Mouse (Mus musculus) liver, embryonic 11.5 days (tissue): ENCODE data around the gene Sap25. TPM values are rescaled to one million over a fixed set of nuclear protein-coding genes. Genes with fewer than 3 reads are reported as not detected.
A peak's percentile ranks its signal among the peaks of the same experiment; 100 is the strongest.
"Not testable (repeated sequence)": the region's sequence is repeated elsewhere in the genome, so short reads cannot be mapped to it uniquely, and the experiment has no call there.

ENCODE experiments used
- ATAC-seq: fragments of 200-750 bp; cut with Nextera tagmentation; replicated peaks from 2 replicates; pipeline ENCODE4 v1.8.0; 2017; ENCODE audit warnings: moderate number of reproducible peaks, mild to moderate bottlenecking, moderate TSS enrichment, moderate library complexity; ENCODE audit not compliant: low FRiP score
- DNase-seq: peaks from one replicate; pipeline ENCODE4 v3.0.0-alpha.2; 2017; ENCODE audit warnings: low spot score
- H3K27ac ChIP-seq: fragments of 300-500 bp; sonication (generic); 2 replicates; pipeline ENCODE4 v1.5.1; 2014; ENCODE audit warnings: mild to moderate bottlenecking, low read depth, low read length, control low read depth
- H3K27me3 ChIP-seq: fragments of 300-500 bp; sonication (generic); replicated peaks from 2 replicates; pipeline ENCODE4 v1.6.1; 2014; ENCODE audit warnings: low read length, mixed read lengths; ENCODE audit not compliant: control insufficient read depth, insufficient read depth
- H3K36me3 ChIP-seq: fragments of 300-500 bp; sonication (generic); 2 replicates; pipeline ENCODE4 v1.6.1; 2014; ENCODE audit warnings: mild to moderate bottlenecking, low read length, moderate library complexity, mixed read lengths; ENCODE audit not compliant: control insufficient read depth, insufficient read depth
- H3K4me1 ChIP-seq: fragments of 300-500 bp; sonication (generic); replicated peaks from 2 replicates; pipeline ENCODE4 v1.6.1; 2014; ENCODE audit warnings: low read length, mixed read lengths; ENCODE audit not compliant: control insufficient read depth, insufficient read depth
- H3K4me2 ChIP-seq: fragments of 300-500 bp; sonication (generic); 2 replicates; pipeline ENCODE4 v1.6.1; 2014; ENCODE audit warnings: mild to moderate bottlenecking, control low read depth, moderate library complexity
- H3K4me3 ChIP-seq: fragments of 300-500 bp; sonication (generic); 2 replicates; pipeline ENCODE4 v1.5.1; 2014; ENCODE audit warnings: low read depth, low read length, control low read depth
- H3K9ac ChIP-seq: fragments of 300-500 bp; sonication (generic); 2 replicates; pipeline ENCODE4 v1.6.1; 2014; ENCODE audit warnings: low read depth, low read length, control low read depth
- H3K9me3 ChIP-seq: fragments of 300-500 bp; sonication (generic); 2 replicates; pipeline ENCODE4 v1.6.1; 2016; ENCODE audit warnings: low read length, inconsistent platforms, mixed read lengths; ENCODE audit not compliant: control insufficient read depth
- WGBS: fragments of 180-500 bp; shearing (Covaris S2); extraction: QIAGEN DNeasy Blood & Tissue Kit; methylation state at CpG from one replicate; pipeline ENCODE4 v1.1.7; 2014; 5-methylcytosine and 5-hydroxymethylcytosine counted together
- polyA plus RNA-seq: library from polyadenylated mRNA; unstranded; fragments of >200 nt; fragmentation: Nextera tagmentation; extraction: Ambion mirVana; gene quantifications from 2 replicates; pipeline ENCODE4 v1.2.1, GENCODE M21; 2014

Sap25 gene
- polyA plus RNA-seq, 1 experiment from 2014 or later = 11.9 TPM

DNA sequence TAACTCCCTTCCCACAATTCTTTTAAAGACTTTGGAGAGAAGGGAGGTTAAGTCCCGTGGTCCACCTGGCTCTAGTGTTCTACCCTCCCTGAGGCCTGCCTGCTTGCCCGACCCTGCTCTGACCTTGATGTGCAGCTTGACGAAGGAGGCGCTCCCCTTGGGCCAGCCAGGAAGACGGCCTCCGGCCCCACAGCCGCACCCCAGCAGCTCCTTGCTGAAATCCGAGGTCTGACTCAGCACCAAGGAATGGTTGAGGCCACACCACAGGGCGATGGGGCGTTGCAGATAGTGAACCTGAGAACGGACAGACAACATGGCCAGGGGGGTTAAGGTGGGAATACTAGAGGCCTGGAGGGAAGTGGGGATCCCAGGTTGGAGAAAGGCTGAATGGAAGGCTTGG is 27.6 kb upstream of the Sap25 start, which contains the start of gene Pcolce:
Gene Pcolce (minus strand): TSS at position 235 of the 400 bp plus-strand sequence.
- Histone ChIP-seq H3K9ac (no peak within 1 kb of the TSS), H3K4me2 (no peak within 1 kb of the TSS), H3K36me3 (no peaks in the 10 kb centered on the region), H3K4me3 (no peak within 1 kb of the TSS), H3K4me1 (peaks cover 17% of the 10 kb centered on the region), H3K27ac (no peak within 1 kb of the TSS; the same call in 1 of the 2 replicates), H3K27me3 (peaks cover 3% of the 10 kb centered on the region; the same call in 1 of the 2 replicates), H3K9me3 (no peaks in the 10 kb centered on the region)
- WGBS = 36% methylated on average over 11 of the region's 11 CpGs
- no peak for DNase-seq
- ATAC-seq = no peak

DNA sequence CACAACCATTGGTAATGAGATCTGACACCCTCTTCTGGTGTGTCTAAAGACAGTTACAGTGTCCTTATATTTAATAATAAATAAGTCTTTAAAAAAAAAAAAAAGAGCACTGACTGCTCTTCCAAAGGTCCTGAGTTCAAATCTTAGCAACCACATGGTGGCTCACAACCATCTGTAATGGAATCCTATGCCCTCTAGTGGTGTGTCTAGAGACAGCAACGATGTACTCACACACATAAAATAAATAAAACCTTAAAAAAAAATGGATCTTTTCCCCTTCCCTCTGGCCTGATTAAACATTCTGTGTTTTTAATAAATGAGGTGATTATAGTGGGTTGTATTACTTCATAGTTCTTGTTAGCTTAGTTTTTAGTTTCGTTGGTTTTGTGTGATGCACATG is 26.2 kb upstream of the Sap25 start:
- H3K4me2 ChIP-seq, H3K9ac ChIP-seq, DNase-seq, H3K4me3 ChIP-seq, H3K36me3 ChIP-seq, H3K9me3 ChIP-seq, H3K27me3 ChIP-seq, ATAC-seq, H3K27ac ChIP-seq: not testable (repeated sequence)
- peaks cover 13% of the 10 kb centered on the region for H3K4me1 ChIP-seq
- 86% methylated on average over 2 of the region's 2 CpGs for WGBS

DNA sequence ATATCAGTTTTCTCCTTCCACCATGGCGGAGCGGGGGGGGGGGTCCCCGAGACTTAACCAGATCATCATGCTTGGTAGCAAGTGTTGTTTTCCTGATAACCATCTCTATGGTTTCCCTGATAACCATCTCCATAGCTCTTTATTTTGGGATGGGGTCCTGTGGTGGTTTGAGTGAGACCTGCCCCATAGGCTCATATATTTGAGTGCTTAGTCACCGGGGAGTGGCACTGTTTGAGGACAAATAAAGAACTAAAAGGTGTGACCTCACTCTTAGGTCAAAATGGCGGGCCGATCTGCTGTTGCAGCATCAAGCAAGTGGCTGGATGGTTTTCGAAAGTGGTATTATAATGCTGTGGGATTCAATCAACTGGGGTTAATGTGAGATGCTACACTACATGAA is 25.8 kb upstream of the Sap25 start:
- Histone ChIP-seq H3K9me3 (no peaks in the 10 kb centered on the region), H3K4me1 (peaks cover 13% of the 10 kb centered on the region), H3K4me2 (no peak overlapping the region), H3K4me3 (no peak overlapping the region), H3K36me3 (no peaks in the 10 kb centered on the region), H3K27me3 (no peaks in the 10 kb centered on the region; the same call in 1 of the 2 replicates), H3K9ac (no peak overlapping the region), H3K27ac (no peak overlapping the region)
- ATAC-seq = no peak
- WGBS = 80% methylated on average over 7 of the region's 7 CpGs
- no peak for DNase-seq

DNA sequence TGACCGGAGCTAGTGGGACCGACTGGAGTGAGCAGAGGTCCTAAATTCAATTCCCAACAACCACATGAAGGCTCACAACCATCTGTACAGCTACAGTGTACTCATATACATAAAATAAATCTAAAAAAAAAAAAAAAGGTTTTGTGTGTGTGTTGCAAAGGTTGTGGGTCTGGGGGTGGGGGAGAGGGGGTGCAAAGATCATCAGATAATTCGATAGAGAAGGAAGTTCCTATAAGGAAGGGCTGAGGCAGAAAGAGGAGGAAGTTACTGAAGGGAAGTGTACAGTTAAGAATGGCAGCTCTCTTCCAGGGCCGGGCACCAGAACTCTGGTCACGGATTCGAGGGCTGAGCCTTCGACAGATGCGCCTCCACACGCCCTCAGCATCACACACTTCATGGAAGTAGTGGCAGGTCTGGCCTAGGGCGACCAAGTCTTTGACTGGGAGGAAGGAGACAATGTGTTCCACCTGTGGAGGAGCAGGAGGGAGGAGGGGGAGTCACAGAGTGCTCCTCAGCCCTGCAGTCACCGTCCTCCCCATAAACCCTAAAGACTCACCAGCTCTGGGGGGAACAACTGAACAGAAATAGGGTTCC is 17.1 kb upstream of the Sap25 start:
- no peak for ATAC-seq
- H3K36me3 ChIP-seq = no peaks in the 10 kb centered on the region

DNA sequence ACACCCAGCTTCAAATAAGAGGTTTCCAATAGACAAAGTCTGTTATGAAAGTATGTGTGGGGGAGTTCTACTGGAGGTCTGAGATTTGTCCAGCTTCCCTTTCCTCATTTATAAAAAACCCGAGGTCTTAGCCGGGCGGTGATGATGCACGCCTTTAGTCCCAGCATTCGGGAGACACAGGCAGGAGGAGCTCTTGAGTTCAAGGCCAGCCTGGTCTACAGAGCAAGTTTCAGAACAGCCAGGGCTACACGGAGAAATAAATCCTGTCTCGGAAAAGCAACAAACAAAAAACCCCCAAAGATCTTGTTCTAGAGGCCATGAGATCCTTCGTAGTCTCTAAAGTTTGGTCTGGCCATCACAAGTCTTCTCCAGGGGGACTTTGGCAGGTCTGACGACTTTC is 13.1 kb upstream of the Sap25 start:
- Histone ChIP-seq H3K9me3 (no peaks in the 10 kb centered on the region), H3K4me3 (peak overlapping the region; percentile 55), H3K27ac (peak overlapping the region; percentile 57), H3K4me2 (peak overlapping the region; percentile 72), H3K9ac (peak overlapping the region; percentile 80), H3K27me3 (no peaks in the 10 kb centered on the region), H3K36me3 (no peaks in the 10 kb centered on the region), H3K4me1 (peaks cover 30% of the 10 kb centered on the region)
- WGBS = 3% methylated on average over 9 of the region's 9 CpGs
- DNase-seq = no peak
- ATAC-seq = no peak

More for the DNA sequence above, 17.1 kb upstream of the Sap25 start:
- WGBS = 61% methylated on average over 11 of the region's 11 CpGs
- no peak overlapping the region for H3K27ac ChIP-seq
- no peak for DNase-seq
- no peaks in the 10 kb centered on the region for H3K27me3 ChIP-seq
- no peak overlapping the region for H3K4me3 ChIP-seq
- H3K9ac ChIP-seq = no peak overlapping the region
- H3K4me2 ChIP-seq = no peak overlapping the region
- peaks cover 5% of the 10 kb centered on the region; the same call in 1 of the 2 replicates for H3K4me1 ChIP-seq
- H3K9me3 ChIP-seq = no peaks in the 10 kb centered on the region

DNA sequence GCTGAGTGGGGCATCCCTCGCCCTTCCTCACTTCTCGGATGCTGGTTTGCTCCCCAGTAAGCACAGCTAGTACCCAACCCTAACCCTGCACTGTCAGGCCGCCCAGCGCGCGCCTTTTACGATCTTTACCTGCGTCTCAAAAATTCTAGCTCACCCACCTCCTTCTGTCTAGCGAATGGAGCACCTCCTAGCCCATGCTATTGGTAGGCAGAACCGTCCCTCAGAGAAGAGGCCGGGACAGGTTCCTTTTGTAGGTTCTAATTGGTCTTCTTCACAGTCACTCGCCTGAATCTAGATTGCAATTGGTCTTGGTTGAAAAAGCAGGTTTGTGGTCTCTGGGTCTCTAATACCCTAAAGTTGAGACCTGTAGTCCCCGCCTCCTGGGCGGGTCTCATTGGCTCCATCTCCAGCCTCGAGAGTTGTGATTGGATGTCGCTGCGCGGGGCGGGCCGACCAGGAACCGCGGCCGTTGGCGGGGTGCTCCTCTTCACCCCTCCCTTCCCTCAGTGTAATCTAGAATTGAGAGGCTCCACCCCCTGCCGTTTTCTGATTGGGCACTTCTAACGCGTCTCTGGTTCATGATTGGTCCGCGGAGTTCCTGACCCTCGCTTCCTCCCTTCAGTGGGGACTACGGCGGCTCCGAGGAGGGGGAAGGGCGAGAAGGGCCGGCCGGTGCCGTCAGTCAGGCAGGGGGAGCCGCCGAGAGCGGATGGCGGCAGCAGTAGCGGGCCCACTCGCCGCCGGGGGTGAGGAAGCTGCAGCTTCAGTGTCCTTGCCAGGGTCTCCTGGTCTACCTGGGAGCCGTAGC is 12.4 kb upstream of the Sap25 start, which contains the start of the genes Fbxo24, Lrch4 and Gm20605:
Gene Fbxo24 (minus strand): TSS at position 505 of the 808 bp plus-strand sequence.
Gene Lrch4 (plus strand): TSS at position 624 of the 808 bp plus-strand sequence.
Gene Gm20605 (plus strand): TSS at position 678 of the 808 bp plus-strand sequence.
- Histone ChIP-seq H3K27me3 (no peaks in the 10 kb centered on the region), H3K4me2 (peak within 1 kb of the TSS; percentile 96), H3K4me3 (peak within 1 kb of the TSS; percentile 81), H3K4me1 (peaks cover 30% of the 10 kb centered on the region), H3K9me3 (no peaks in the 10 kb centered on the region), H3K27ac (peak within 1 kb of the TSS; percentile 98), H3K9ac (peak within 1 kb of the TSS; percentile 86), H3K36me3 (peaks cover under 1% of the 10 kb centered on the region; the same call in 1 of the 2 replicates)
- ATAC-seq (peak; percentile 95), DNase-seq (peak; percentile 97)
- under 1% methylated on average over 46 of the region's 46 CpGs for WGBS

DNA sequence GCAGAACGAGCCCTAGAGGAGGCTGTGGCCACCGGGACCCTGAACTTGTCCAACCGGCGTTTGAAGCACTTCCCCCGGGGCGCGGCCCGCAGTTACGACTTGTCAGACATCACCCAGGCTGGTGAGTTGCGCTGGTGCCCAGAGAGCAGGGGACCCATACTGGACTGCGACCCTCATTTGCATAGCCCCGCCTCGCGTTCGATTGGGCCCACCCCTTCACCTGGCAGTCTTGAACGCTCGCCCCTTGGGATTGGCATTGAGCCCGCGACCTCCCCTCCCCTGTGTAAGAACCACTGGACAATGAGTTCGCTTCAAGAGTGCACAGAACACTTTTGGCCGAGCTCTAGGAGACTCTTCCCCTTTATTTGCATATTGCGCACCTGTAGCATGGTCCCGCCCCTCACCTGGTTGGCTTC is 11.8 kb upstream of the Sap25 start:
- Histone ChIP-seq H3K27ac (peak overlapping the region; percentile 98), H3K9me3 (no peaks in the 10 kb centered on the region), H3K27me3 (no peaks in the 10 kb centered on the region), H3K4me3 (peak overlapping the region; percentile 81), H3K4me2 (peak overlapping the region; percentile 96), H3K36me3 (peaks cover 6% of the 10 kb centered on the region; the same call in 1 of the 2 replicates), H3K4me1 (peaks cover 30% of the 10 kb centered on the region), H3K9ac (peak overlapping the region; percentile 86)
- 0% methylated on average over 23 of the region's 23 CpGs for WGBS
- ATAC-seq (peak; percentile 39), DNase-seq (no peak)

DNA sequence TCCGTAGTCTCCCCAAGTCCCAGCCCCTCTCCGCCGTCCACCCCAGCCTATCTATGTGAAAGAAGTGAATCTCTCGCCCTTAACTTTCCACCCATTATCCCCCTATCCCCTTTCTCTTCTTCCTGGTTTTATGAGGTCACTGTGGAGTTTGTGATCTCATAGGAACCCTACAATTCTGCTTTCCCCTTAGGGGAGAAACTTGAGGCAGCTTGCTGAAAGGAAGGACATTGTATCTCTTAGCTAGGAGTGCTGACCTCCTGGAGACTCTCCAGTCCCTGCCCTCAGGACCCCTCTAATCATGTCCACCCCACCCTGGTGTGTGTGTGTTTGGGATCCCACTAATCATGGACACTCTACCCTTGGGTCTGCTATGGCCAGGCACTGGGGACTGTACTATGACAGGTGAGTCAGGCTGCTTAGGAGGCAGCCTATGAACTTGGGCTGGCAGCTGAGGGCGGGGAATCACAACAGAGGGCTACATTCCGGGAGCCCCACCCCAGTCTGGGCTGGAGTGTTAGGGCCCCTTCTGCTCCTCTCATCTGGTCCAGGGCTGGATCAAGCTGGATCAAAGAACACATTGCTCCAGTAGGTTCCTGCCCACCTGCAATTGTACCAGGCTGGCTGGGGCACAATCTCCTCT is 11.1 kb upstream of the Sap25 start:
- Histone ChIP-seq H3K27ac (peak overlapping the region; percentile 98), H3K36me3 (peaks cover 6% of the 10 kb centered on the region; the same call in 1 of the 2 replicates), H3K9me3 (no peaks in the 10 kb centered on the region), H3K4me2 (peak overlapping the region; percentile 96), H3K4me1 (peaks cover 24% of the 10 kb centered on the region), H3K9ac (peak overlapping the region; percentile 86), H3K27me3 (no peaks in the 10 kb centered on the region), H3K4me3 (peak overlapping the region; percentile 81)
- 15% methylated on average over 6 of the region's 6 CpGs for WGBS
- no peak for DNase-seq
- ATAC-seq = no peak
